Mouse (Mus musculus): ENCODE results near the gene Gas2l3. TPM values are rescaled to one million over a fixed set of nuclear protein-coding genes. Genes with fewer than 3 reads are reported as not detected.

Gene Gas2l3
- polyA plus RNA-seq, 1 experiment from 2014 or later = 8.5 TPM

DNA sequence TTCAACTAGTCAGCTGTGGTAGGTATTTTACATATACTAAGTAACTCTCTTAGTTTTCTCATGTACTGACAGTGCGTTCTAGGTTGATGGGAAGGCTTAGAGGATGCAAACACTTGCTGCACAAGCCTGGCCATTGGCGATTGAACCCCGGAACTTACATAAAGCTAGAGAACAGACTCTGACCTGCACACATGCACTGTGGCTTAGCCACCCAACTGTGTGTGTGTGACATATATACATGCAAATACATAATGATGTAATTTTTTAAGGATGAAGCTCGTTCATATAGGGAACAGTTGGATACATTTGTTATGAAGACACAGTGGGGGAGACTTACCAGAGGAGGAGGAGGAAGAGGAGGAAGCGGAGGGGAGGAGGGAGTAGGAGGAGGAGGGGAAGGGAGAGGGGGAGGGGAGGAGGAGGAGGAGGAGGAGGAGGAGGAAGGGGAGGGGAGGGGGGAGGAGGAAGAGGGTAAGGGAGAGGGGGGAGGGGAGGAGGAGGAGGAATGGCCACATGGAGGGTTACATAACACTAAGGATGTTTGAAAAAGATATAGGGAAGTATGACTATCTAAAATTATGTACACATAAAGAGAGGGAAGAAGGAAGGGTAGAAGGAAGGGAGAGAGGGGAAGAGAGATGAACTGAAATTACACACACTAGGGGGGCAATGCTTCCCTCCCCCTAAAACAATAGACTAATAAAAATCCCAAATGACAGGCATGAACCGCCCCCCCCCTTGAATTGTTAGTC lies 36.9 kb downstream of the Gas2l3 start:
- Histone ChIP-seq H3K9me3 (replicated peaks; ENCODE audit: control insufficient read depth, low read length) (no peaks in the 10 kb centered on the region), H3K4me1 (ENCODE audit: control insufficient read depth, insufficient read depth, low read length) (no peaks in the 10 kb centered on the region), H3K27ac (replicated peaks; ENCODE audit: low read depth, low read length) (no peak overlapping the region), H3K36me3 (replicated peaks; ENCODE audit: control insufficient read depth, insufficient read depth, low read depth, low read length) (no peaks in the 10 kb centered on the region), H3K4me3 (ENCODE audit: low read depth, low read length) (no peak overlapping the region), H3K27me3 (ENCODE audit: control insufficient read depth, insufficient read depth, low read length) (no peaks in the 10 kb centered on the region), H3K4me2 (ENCODE audit: low read depth, low read length) (no peak overlapping the region), H3K9ac (replicated peaks; ENCODE audit: low read length) (no peak overlapping the region)
- ATAC-seq (replicated peaks; ENCODE audit: insufficient number of reproducible peaks, low FRiP score, low TSS enrichment, low read depth) (no peak), DNase-seq (ENCODE audit: low spot score) (no peak)
- WGBS = 79% methylated on average over 5 of the region's 6 CpGs

DNA sequence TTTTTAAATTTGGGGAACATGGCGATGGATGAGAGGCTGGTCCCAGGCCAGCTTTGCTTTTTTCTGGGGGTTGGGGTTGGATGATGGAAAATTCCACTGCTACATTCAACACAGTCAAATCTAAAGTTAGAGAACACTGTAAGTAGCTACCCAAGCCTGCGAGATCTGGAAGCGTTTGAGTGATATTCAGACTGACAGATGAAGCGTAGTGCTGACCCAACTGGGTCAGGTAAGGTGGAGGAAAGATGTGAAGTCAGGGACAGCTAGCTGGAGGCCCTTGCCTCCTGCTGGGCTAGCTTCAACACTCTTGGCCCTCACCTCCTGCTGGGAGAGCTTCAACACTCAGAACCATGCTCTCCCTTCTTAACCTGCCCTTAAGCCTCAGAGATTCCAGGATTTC lies 38.8 kb downstream of the Gas2l3 start:
- H3K4me3 ChIP-seq (ENCODE audit: low read depth, low read length) = no peak overlapping the region
- no peak overlapping the region for H3K4me2 ChIP-seq (ENCODE audit: low read depth, low read length)
- no peaks in the 10 kb centered on the region for H3K9me3 ChIP-seq (replicated peaks; ENCODE audit: control insufficient read depth, low read length)
- DNase-seq (ENCODE audit: low spot score) = no peak
- no peaks in the 10 kb centered on the region for H3K27me3 ChIP-seq (ENCODE audit: control insufficient read depth, insufficient read depth, low read length)
- no peak overlapping the region for H3K9ac ChIP-seq (replicated peaks; ENCODE audit: low read length)
- WGBS = 66% methylated on average over 4 of the region's 4 CpGs
- H3K27ac ChIP-seq (replicated peaks; ENCODE audit: low read depth, low read length) = no peak overlapping the region
- ATAC-seq (replicated peaks; ENCODE audit: insufficient number of reproducible peaks, low FRiP score, low TSS enrichment, low read depth) = no peak
- no peaks in the 10 kb centered on the region for H3K4me1 ChIP-seq (ENCODE audit: control insufficient read depth, insufficient read depth, low read length)
- H3K36me3 ChIP-seq (replicated peaks; ENCODE audit: control insufficient read depth, insufficient read depth, low read depth, low read length) = no peaks in the 10 kb centered on the region

DNA sequence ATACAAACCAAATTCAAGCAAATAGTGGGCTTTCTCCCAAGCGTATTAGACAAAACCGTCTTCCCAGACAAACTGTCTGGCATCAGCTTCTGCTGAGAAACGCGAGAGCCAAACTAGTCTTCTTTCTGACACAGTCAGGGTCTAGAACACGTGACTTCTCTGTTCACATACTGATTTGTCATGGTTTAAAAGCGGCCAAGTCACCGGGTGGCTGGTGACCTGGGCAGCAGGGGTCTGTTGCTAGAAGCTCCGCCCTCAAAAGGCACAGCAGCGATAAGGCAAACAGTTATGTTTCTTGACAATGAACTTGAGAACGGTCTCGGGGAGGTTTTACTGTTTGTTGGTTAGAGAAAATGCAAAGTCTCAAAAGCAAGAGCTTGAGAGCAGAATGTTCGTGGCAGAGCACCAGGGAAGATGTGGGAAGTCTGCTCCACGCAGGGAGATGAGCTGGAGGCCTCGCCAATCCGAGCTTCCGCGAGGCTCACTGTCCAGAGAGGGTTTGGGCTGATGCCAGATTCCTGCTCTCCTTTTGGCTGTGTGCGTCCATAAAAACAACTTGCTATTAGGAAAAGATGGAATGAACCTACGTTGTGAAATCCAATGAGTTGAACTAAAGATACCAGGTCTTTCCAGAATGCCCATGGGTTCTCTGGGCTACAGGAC lies 43.0 kb downstream of the Gas2l3 start:
- H3K27me3 ChIP-seq (ENCODE audit: control insufficient read depth, insufficient read depth, low read length) = no peaks in the 10 kb centered on the region
- no peaks in the 10 kb centered on the region for H3K36me3 ChIP-seq (replicated peaks; ENCODE audit: control insufficient read depth, insufficient read depth, low read depth, low read length)
- H3K9me3 ChIP-seq (replicated peaks; ENCODE audit: control insufficient read depth, low read length) = no peaks in the 10 kb centered on the region
- no peaks in the 10 kb centered on the region for H3K4me1 ChIP-seq (ENCODE audit: control insufficient read depth, insufficient read depth, low read length)
- no peak for ATAC-seq (replicated peaks; ENCODE audit: insufficient number of reproducible peaks, low FRiP score, low TSS enrichment, low read depth)
- no peak overlapping the region for H3K27ac ChIP-seq (replicated peaks; ENCODE audit: low read depth, low read length)
- no peak overlapping the region for H3K9ac ChIP-seq (replicated peaks; ENCODE audit: low read length)
- no peak overlapping the region for H3K4me2 ChIP-seq (ENCODE audit: low read depth, low read length)
- H3K4me3 ChIP-seq (ENCODE audit: low read depth, low read length) = no peak overlapping the region
- WGBS = 90% methylated on average over 19 of the region's 19 CpGs
- no peak for DNase-seq (ENCODE audit: low spot score)

DNA sequence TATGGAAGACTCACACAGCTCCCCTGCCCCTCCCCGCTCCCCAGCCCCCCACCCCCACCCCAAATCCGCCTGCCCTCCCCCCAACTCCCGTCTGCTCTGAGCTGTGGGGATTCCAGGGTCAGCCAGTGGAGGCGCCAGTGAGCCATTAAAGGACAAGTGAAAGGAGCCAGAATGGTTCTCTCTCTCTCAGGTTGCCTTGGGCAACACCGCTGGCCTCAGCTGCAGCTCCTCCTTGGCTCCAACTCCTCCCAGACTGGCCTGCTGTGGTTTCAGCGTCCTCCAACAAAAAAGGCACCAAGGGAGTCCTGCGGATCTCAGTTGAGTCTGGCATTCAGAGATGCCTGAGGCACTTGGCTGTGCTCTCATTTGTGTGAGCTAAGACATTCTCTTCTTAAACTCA lies 47.9 kb downstream of the Gas2l3 start:
- H3K4me1 ChIP-seq (ENCODE audit: control insufficient read depth, insufficient read depth, low read length) = no peaks in the 10 kb centered on the region
- H3K36me3 ChIP-seq (replicated peaks; ENCODE audit: control insufficient read depth, insufficient read depth, low read depth, low read length) = no peaks in the 10 kb centered on the region
- H3K9ac ChIP-seq (replicated peaks; ENCODE audit: low read length) = no peak overlapping the region
- H3K4me2 ChIP-seq (ENCODE audit: low read depth, low read length) = no peak overlapping the region
- H3K4me3 ChIP-seq (ENCODE audit: low read depth, low read length) = no peak overlapping the region
- WGBS = under 1% methylated on average over 7 of the region's 7 CpGs
- no peaks in the 10 kb centered on the region for H3K27me3 ChIP-seq (ENCODE audit: control insufficient read depth, insufficient read depth, low read length)
- no peak overlapping the region for H3K27ac ChIP-seq (replicated peaks; ENCODE audit: low read depth, low read length)
- DNase-seq (ENCODE audit: low spot score) (peak; percentile 73), ATAC-seq (replicated peaks; ENCODE audit: insufficient number of reproducible peaks, low FRiP score, low TSS enrichment, low read depth) (peak; percentile 65; the same call in 1 of the 2 replicates)
- H3K9me3 ChIP-seq (replicated peaks; ENCODE audit: control insufficient read depth, low read length) = no peaks in the 10 kb centered on the region

DNA sequence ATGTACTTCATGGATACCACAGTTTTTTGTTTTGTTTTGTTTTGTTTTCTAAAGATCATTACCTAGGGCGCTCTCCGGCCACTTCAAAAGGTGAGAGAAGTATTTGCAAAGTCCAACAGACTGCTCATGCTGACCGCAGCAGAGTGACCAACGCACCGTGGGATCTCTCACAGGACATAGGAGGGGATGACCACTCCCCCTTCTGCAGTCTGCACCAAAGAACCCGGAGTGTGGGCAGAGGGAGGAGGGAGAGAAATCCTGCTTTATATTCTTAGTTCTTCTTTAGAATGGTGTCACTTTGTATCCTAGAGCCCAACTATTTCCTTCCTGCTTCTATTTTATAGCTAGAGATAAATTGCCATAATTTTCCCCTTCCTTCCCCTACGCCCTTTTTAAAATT lies 48.4 kb downstream of the Gas2l3 start:
- H3K4me2 ChIP-seq (ENCODE audit: low read depth, low read length) = no peak overlapping the region
- H3K4me1 ChIP-seq (ENCODE audit: control insufficient read depth, insufficient read depth, low read length) = no peaks in the 10 kb centered on the region
- no peak overlapping the region for H3K9ac ChIP-seq (replicated peaks; ENCODE audit: low read length)
- ATAC-seq (replicated peaks; ENCODE audit: insufficient number of reproducible peaks, low FRiP score, low TSS enrichment, low read depth) (no peak), DNase-seq (ENCODE audit: low spot score) (no peak)
- no peaks in the 10 kb centered on the region for H3K9me3 ChIP-seq (replicated peaks; ENCODE audit: control insufficient read depth, low read length)
- no peak overlapping the region for H3K27ac ChIP-seq (replicated peaks; ENCODE audit: low read depth, low read length)
- no peaks in the 10 kb centered on the region for H3K36me3 ChIP-seq (replicated peaks; ENCODE audit: control insufficient read depth, insufficient read depth, low read depth, low read length)
- 31% methylated on average over 7 of the region's 7 CpGs for whole genome bisulfite sequencing
- H3K4me3 ChIP-seq (ENCODE audit: low read depth, low read length) = no peak overlapping the region
- no peaks in the 10 kb centered on the region for H3K27me3 ChIP-seq (ENCODE audit: control insufficient read depth, insufficient read depth, low read length)

DNA sequence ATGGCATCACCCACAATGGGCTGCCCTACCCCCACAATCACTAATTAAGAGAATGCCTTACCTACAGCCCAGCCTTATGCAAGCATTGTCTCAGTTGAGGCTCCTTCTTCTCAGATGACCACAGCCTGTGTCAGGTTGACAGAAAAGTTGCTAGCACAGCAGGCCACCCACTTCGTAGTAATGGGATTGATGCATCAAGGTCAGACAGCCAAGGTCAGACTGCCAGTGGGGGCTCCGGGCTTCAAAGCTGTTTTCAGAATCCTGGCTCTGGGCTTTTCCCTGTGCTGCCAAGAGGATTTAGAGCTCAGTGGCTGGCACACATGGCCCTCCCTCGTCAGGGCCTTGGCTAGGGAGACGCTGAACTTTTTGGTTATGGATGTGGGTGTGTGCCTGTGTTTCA lies 51.1 kb downstream of the Gas2l3 start:
- no peaks in the 10 kb centered on the region for H3K4me1 ChIP-seq (ENCODE audit: control insufficient read depth, insufficient read depth, low read length)

DNA sequence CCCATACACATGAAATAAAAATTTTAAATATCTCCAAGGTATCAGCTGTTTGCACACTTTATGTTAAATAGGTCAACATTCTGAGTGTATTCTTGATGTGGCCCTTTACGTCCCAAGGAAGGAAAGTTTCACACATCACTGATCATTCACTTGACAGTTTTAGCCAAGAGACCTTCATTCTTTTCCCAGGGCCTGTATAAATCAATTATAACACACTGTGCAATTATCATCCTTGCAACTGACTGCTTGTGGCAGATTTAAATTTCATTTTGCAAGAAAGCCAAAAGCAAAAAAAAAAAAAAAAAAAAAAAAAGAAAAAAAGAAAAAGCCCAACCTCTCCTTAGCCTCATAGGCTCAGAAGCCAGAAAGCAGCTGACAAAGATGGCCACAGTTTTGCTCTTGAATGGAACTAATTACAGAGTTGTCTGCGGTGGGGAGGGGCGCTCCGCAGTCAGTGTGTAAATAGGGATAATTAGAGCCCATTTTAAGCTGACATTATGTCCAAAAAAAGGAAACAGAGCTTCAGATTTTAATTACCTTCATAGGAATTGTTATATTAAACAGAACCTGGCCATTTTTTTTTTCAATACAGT lies 52.1 kb downstream of the Gas2l3 start:
- Histone ChIP-seq H3K4me3 (ENCODE audit: low read depth, low read length) (no peak overlapping the region), H3K9ac (replicated peaks; ENCODE audit: low read length) (no peak overlapping the region), H3K4me2 (ENCODE audit: low read depth, low read length) (no peak overlapping the region), H3K27me3 (ENCODE audit: control insufficient read depth, insufficient read depth, low read length) (no peaks in the 10 kb centered on the region), H3K27ac (replicated peaks; ENCODE audit: low read depth, low read length) (no peak overlapping the region), H3K4me1 (ENCODE audit: control insufficient read depth, insufficient read depth, low read length) (no peaks in the 10 kb centered on the region), H3K9me3 (replicated peaks; ENCODE audit: control insufficient read depth, low read length) (no peaks in the 10 kb centered on the region), H3K36me3 (replicated peaks; ENCODE audit: control insufficient read depth, insufficient read depth, low read depth, low read length) (no peaks in the 10 kb centered on the region)
- no peak for DNase-seq (ENCODE audit: low spot score)
- ATAC-seq (replicated peaks; ENCODE audit: insufficient number of reproducible peaks, low FRiP score, low TSS enrichment, low read depth) = no peak
- WGBS = 56% methylated on average over 4 of the region's 4 CpGs

More for the DNA sequence above, 51.1 kb downstream of the Gas2l3 start:
- Histone ChIP-seq H3K4me3 (ENCODE audit: low read depth, low read length) (no peak overlapping the region), H3K9ac (replicated peaks; ENCODE audit: low read length) (no peak overlapping the region), H3K9me3 (replicated peaks; ENCODE audit: control insufficient read depth, low read length) (no peaks in the 10 kb centered on the region), H3K27me3 (ENCODE audit: control insufficient read depth, insufficient read depth, low read length) (no peaks in the 10 kb centered on the region), H3K27ac (replicated peaks; ENCODE audit: low read depth, low read length) (no peak overlapping the region), H3K36me3 (replicated peaks; ENCODE audit: control insufficient read depth, insufficient read depth, low read depth, low read length) (no peaks in the 10 kb centered on the region), H3K4me2 (ENCODE audit: low read depth, low read length) (no peak overlapping the region)
- no peak for ATAC-seq (replicated peaks; ENCODE audit: insufficient number of reproducible peaks, low FRiP score, low TSS enrichment, low read depth)
- no peak for DNase-seq (ENCODE audit: low spot score)
- 39% methylated on average over 4 of the region's 4 CpGs for WGBS

DNA sequence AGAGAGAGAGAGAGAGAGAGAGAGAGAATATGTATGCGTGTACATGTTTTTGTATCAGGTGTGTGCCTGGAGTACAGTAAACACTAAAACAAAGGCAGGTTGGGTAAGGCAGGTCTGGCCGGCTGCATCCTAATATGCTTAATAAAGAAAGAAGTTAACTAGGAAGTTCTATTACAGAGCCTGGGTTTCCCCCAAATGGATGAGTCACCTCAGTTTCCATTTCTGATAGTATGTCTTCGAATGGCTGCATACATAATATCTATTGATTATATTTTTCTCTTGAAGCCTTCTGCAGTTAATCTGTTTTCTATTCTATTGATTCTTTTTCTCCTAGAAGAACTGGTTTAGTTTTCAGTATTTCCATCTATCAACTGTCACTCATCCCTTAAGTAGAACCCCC lies 57.3 kb downstream of the Gas2l3 start:
- Histone ChIP-seq H3K27me3 (ENCODE audit: control insufficient read depth, insufficient read depth, low read length) (no peaks in the 10 kb centered on the region), H3K9me3 (replicated peaks; ENCODE audit: control insufficient read depth, low read length) (no peaks in the 10 kb centered on the region), H3K4me1 (ENCODE audit: control insufficient read depth, insufficient read depth, low read length) (no peaks in the 10 kb centered on the region), H3K36me3 (replicated peaks; ENCODE audit: control insufficient read depth, insufficient read depth, low read depth, low read length) (no peaks in the 10 kb centered on the region), H3K27ac (replicated peaks; ENCODE audit: low read depth, low read length) (no peak overlapping the region), H3K4me3 (ENCODE audit: low read depth, low read length) (no peak overlapping the region), H3K4me2 (ENCODE audit: low read depth, low read length) (no peak overlapping the region), H3K9ac (replicated peaks; ENCODE audit: low read length) (no peak overlapping the region)
- DNase-seq (ENCODE audit: low spot score) = no peak
- ATAC-seq (replicated peaks; ENCODE audit: insufficient number of reproducible peaks, low FRiP score, low TSS enrichment, low read depth) = no peak
- WGBS = 70% methylated on average over 3 of the region's 3 CpGs

Measured in embryonic facial prominence, embryonic 11.5 days (tissue).